Mouse (Mus musculus) liver, embryonic 14.5 days (tissue): ENCODE results near the gene Fam240a. TPM values are rescaled to one million over a fixed set of nuclear protein-coding genes. Genes with fewer than 3 reads are reported as not detected.

ENCODE experiments used
- ATAC-seq: fragments of 200-750 bp; cut with Nextera tagmentation; 2 replicates; pipeline ENCODE4 v1.8.0; 2017; ENCODE audit warnings: moderate number of reproducible peaks, mild to moderate bottlenecking, moderate library complexity; ENCODE audit not compliant: insufficient read depth
- DNase-seq, 3 experiments: peaks; one replicate each; pipeline ENCODE4 v3.0.0-alpha.2; 2012 to 2013; ENCODE audit warnings: low read depth in 3 of 3, low spot score in 3 of 3
- H3K27ac ChIP-seq: fragments of 300-500 bp; sonication (generic); 2 replicates; pipeline ENCODE4 v1.5.1; 2014; ENCODE audit warnings: moderate library complexity, mild to moderate bottlenecking, control low read depth, inconsistent platforms
- H3K27me3 ChIP-seq: fragments of 300-500 bp; sonication (generic); 2 replicates; pipeline ENCODE4 v1.6.1; 2014; ENCODE audit warnings: mild to moderate bottlenecking, low read length, moderate library complexity; ENCODE audit not compliant: control insufficient read depth, insufficient read depth
- H3K36me3 ChIP-seq: fragments of 300-500 bp; sonication (generic); replicated peaks from 2 replicates; pipeline ENCODE4 v1.6.1; 2014; ENCODE audit warnings: low read depth; ENCODE audit not compliant: control insufficient read depth, insufficient read depth
- H3K4me1 ChIP-seq, 2 experiments: fragments of 200-500 bp in 1 of 2; fragments of 300-500 bp in 1 of 2; sonication (generic) in 1 of 2; replicated peaks; 2 replicates each; pipeline ENCODE4 v1.6.1; 2012 to 2014; ENCODE audit warnings: antibody characterized with exemption in 1 of 2, inconsistent platforms in 1 of 2, low read length in 1 of 2; ENCODE audit not compliant: control insufficient read depth in 2 of 2, insufficient read depth in 2 of 2
- H3K4me2 ChIP-seq: fragments of 300-500 bp; sonication (generic); 2 replicates; pipeline ENCODE4 v1.6.1; 2014; ENCODE audit warnings: low read depth, mild to moderate bottlenecking, control low read depth, moderate library complexity
- H3K4me3 ChIP-seq, 2 experiments: fragments of 200-500 bp in 1 of 2; fragments of 300-500 bp in 1 of 2; sonication (generic) in 1 of 2; 2 replicates each; pipeline ENCODE4 v1.5.1; 2012 to 2014; ENCODE audit warnings: low read depth in 2 of 2, low read length in 2 of 2, mild to moderate bottlenecking in 2 of 2, control low read depth in 1 of 2, inconsistent platforms in 1 of 2, moderate library complexity in 1 of 2; ENCODE audit not compliant: insufficient read depth in 1 of 2
- H3K9ac ChIP-seq: fragments of 300-500 bp; sonication (generic); replicated peaks from 2 replicates; pipeline ENCODE4 v1.6.1; 2014; ENCODE audit warnings: mild to moderate bottlenecking, control low read depth, moderate library complexity
- H3K9me3 ChIP-seq: fragments of 300-500 bp; sonication (generic); 2 replicates; pipeline ENCODE4 v1.6.1; 2016; ENCODE audit warnings: low read length, mixed read lengths; ENCODE audit not compliant: control insufficient read depth
- CTCF ChIP-seq: IDR thresholded peaks from 2 replicates; pipeline ENCODE4 v1.5.1; 2016; ENCODE audit warnings: antibody characterized with exemption, low read depth, control low read depth
- EP300 ChIP-seq: IDR thresholded peaks from 2 replicates; pipeline ENCODE4 v1.6.1; 2016; ENCODE audit warnings: antibody characterized with exemption, low read depth
- WGBS: fragments of 180-500 bp; shearing (Covaris S2); extraction: QIAGEN DNeasy Blood & Tissue Kit; methylation state at CpG from one replicate; pipeline ENCODE4 v1.1.7; 2014; ENCODE audit not compliant: insufficient replicate concordance; 5-methylcytosine and 5-hydroxymethylcytosine counted together
- polyA plus RNA-seq, 2 experiments: library from polyadenylated mRNA; depleted of rRNA in 1 of 2; stranded (reverse) in 1 of 2; unstranded in 1 of 2; fragments of >200 nt; fragmentation: Nextera tagmentation in 1 of 2; extraction: Ambion mirVana in 1 of 2; gene quantifications; 2 replicates each; pipeline versions ENCODE4 v1.2.1 to v1.2.3; 2012 to 2014

The Fam240a gene
- polyA plus RNA-seq (2012; rRNA removed) (not detected in 2 replicates), polyA plus RNA-seq (2014; fragmentation: Nextera tagmentation; extraction: Ambion mirVana) (not detected in 2 replicates)

DNA sequence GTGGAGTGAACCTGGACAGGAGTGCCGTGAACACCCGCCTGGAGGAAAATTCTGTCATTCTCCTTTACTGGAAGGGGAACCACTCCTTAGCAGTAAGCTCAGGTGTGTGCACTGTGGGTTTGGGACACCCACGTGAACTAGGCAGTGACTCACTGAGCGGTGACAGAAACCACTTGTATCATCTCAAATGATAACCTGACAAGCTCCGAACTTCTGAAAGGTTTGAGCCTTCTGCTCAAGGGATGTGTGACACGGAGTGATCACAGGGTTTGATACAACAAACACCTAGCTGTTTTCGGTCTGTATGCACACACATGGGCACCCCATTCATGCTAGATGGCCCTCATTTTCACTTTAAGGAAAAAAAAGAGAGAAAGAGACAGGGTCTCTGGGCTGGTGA is at the start of gene Fam240a:
Fam240a (minus strand) TSS at position 76 of the 400 bp plus-strand sequence.
- H3K9me3 ChIP-seq = no peaks in the 10 kb centered on the region
- ATAC-seq (no peak), DNase-seq (no peak)
- no peak within 1 kb of the TSS for H3K9ac ChIP-seq
- no peaks in the 10 kb centered on the region for H3K27me3 ChIP-seq
- no peaks in the 10 kb centered on the region for H3K4me1 ChIP-seq
- H3K27ac ChIP-seq = no peak within 1 kb of the TSS
- no peak within 1 kb of the TSS for H3K4me3 ChIP-seq
- H3K36me3 ChIP-seq = no peaks in the 10 kb centered on the region
- WGBS = 66% methylated on average over 7 of the region's 7 CpGs
- H3K4me2 ChIP-seq = no peak within 1 kb of the TSS
- TF ChIP-seq CTCF = no peak
- TF ChIP-seq EP300 = no peak

GRCm38 (mm10) chr9:110965910-110966231 is 49.2 kb upstream of the Fam240a start:
- H3K27ac ChIP-seq = no peak overlapping the region
- no peak for ATAC-seq
- no peaks in the 10 kb centered on the region for H3K36me3 ChIP-seq
- no peak overlapping the region for H3K4me3 ChIP-seq
- H3K27me3 ChIP-seq = no peaks in the 10 kb centered on the region
- no peaks in the 10 kb centered on the region for H3K9me3 ChIP-seq
- TF ChIP-seq CTCF = no peak
- no peak for TF ChIP-seq EP300
- no peak overlapping the region for H3K9ac ChIP-seq
- 61% methylated on average over 2 of the region's 2 CpGs for WGBS
- H3K4me2 ChIP-seq = no peak overlapping the region
- no peaks in the 10 kb centered on the region for H3K4me1 ChIP-seq
- DNase-seq = no peak

DNA sequence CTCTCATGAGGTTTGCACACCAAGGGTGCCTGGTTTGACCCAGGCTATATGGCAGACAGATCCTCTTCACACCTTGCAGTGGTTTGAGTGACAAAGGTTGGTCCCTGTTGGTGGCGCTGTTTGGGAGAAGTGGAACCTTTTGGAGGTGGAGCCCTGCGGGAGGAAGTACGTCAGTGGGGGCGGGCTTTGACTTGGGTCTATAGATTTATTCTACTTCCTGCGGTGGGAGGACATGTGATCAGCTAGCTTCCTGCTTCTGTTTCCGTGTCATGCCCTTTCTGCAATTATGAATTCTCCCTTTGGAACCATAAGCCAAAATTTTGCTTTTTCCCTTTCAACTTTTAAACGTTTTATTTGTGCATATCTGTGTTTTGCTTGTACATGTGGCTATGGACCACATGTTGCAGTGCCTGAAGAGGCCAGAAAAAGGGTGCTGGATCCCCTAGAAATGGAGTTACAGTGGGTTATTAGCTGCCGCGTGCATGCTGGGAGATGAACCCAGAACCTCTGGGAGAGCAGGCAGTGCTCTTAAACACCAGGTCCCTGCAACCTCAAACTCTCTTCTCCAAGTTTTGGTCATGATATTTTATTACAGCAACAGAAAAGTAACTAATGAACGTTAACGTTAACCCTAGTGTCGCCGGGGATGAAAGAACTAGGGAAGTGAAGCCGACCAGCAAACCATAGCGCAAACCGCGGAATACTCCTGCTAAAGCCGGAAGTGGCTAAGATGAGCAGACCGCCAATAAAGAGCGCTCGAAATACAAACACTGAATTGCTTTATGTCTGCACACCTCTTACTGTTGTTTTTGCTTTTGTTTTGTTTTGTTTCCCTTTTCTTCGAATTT is 48.6 kb upstream of the Fam240a start:
- Histone ChIP-seq H3K4me2 (no peak overlapping the region), H3K4me1 (no peaks in the 10 kb centered on the region; a peak in 1 of 4 replicates), H3K9me3 (no peaks in the 10 kb centered on the region), H3K9ac (no peak overlapping the region), H3K27ac (no peak overlapping the region), H3K4me3 (no peak overlapping the region), H3K27me3 (no peaks in the 10 kb centered on the region), H3K36me3 (no peaks in the 10 kb centered on the region)
- TF ChIP-seq CTCF = no peak
- no peak for TF ChIP-seq EP300
- DNase-seq (no peak), ATAC-seq (no peak)
- WGBS = 78% methylated on average over 22 of the region's 22 CpGs

DNA sequence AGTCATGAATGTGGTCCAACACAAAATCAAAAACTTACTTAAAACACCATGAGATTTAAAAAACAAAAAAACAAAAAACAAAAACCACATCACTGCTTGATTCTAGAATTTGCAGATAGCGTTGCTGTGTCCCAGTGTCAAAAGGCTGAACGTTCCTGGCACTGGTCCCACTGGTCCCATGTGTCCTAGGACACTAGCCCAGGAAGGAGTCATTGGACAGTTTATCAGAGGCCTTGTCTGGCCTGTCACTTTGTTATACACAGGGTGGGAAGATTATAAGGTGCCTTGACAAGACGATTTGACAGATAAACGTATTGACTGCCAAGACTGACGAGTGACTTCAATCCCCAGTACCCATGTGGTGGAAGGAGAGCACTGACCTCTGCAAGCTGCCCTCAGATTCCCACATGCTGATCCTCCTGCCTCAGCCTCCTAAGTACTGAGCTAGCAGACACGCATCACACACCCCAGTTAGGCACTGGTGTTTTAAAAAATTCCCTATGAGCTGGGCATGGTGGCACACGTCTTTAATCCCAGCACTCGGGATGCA is 47.0 kb upstream of the Fam240a start:
- no peaks in the 10 kb centered on the region for H3K9me3 ChIP-seq
- no peak overlapping the region for H3K9ac ChIP-seq
- no peak overlapping the region for H3K4me3 ChIP-seq
- no peak overlapping the region for H3K27ac ChIP-seq
- H3K27me3 ChIP-seq = no peaks in the 10 kb centered on the region
- H3K36me3 ChIP-seq = no peaks in the 10 kb centered on the region
- DNase-seq (no peak), ATAC-seq (no peak)
- WGBS = 66% methylated on average over 8 of the region's 8 CpGs
- H3K4me1 ChIP-seq = no peaks in the 10 kb centered on the region; a peak in 1 of 4 replicates
- TF ChIP-seq EP300 (no peak), CTCF (no peak)
- H3K4me2 ChIP-seq = no peak overlapping the region

DNA sequence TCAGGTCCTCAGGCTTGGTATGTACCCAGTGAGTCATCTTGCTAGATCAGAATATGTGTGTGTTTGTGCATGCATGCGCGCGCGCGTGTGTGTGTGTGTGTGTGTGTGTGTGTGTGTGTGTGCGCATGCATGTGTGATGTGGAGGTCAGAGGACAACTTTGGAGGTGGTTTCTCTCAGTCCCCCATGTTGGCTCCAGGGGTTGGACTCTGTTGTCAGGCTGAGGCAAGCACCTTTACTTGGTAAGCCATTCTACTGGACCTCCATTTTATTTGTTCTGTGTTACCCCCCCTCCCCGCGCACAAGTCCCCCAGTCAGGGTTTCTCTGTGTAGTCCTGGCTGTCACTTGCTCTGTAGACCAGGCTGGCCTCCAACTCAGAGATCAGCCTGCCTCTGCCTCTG is 44.7 kb upstream of the Fam240a start:
- Histone ChIP-seq H3K4me3 (no peak overlapping the region), H3K27me3 (no peaks in the 10 kb centered on the region), H3K4me1 (no peaks in the 10 kb centered on the region; a peak in 1 of 4 replicates), H3K4me2 (no peak overlapping the region), H3K9ac (no peak overlapping the region), H3K9me3 (no peaks in the 10 kb centered on the region), H3K36me3 (no peaks in the 10 kb centered on the region), H3K27ac (no peak overlapping the region)
- ATAC-seq = no peak
- no peak for TF ChIP-seq EP300
- no peak for TF ChIP-seq CTCF
- 89% methylated on average over 8 of the region's 8 CpGs for WGBS
- no peak for DNase-seq
